8 mouse cellular contexts compared by ENCODE assay signal in the genomic region with DNA sequence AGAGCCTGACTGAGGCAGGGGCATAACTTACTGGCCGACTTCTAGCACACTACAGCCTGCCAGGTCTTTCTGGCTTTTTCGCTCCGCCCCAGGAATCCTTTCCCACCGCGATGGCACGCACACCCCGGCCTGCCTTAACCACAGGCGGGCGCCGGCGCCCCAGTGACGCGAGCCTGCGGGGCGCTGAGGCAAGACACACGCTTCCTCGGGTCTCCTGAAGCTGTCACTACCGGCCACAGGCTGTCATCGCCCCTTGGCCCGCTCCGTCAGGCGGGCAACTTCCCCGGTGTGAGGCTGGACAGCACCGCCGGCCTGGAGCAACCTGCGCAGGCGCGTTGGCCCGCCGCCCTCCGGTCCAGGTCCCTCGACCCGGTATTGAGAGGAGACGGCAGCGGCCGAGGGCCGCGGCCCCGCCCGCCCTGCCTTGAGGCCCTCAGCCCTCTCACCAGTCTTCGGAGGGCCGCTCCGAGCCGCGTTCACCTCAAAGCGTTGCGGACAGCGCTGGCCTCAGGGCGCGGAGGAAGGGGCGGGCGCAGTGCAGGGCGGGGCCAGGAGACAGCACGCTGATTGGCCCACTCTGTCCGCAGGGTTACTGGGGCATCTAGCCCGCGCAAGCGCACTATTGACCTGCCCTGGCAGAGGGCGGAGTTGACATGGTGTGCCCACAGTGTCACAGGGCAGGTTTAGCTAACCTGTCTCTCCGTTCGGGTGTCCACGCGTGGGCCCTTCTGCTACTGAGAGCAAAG. TPM values are rescaled to one million over a fixed set of nuclear protein-coding genes. Genes with fewer than 3 reads are reported as not detected.
DNase-seq lines count a peak whose midpoint lies in the region; ATAC-seq and TF ChIP-seq lines count a peak whose summit lies in the region.

No protein-coding gene starts in this region.

- H3K27ac ChIP-seq in cortical plate, adult 2 months (ENCODE audit: insufficient read depth, low read length), result peak overlapping the region; percentile 90

- peak; percentile 97 for DNase-seq in adipocyte (ENCODE audit: low spot score)
- peak; percentile 94 to 97 for DNase-seq in gastrocnemius, adult 8-10 months (ENCODE audit: low spot score in 2 of 2)
- peak; percentile 98 for DNase-seq in induced T-regulatory cell, adult 2 months (ENCODE audit: low read depth)
- peak; percentile 90 to 95 for DNase-seq in left cerebral cortex, adult 8-10 months (ENCODE audit: low spot score in 2 of 2)
- peak; percentile 97 for DNase-seq in right cerebral cortex, adult 18-20 months
- peak; percentile 93 for DNase-seq in urinary bladder, adult 2 months (ENCODE audit: low spot score)

- peak; percentile 96 for TF ChIP-seq POLR2A in cortical plate, adult 2 months (IDR thresholded peaks at IDR 0.05; ENCODE audit: extremely low read depth, insufficient read depth, low read length)

- H3K4me3 ChIP-seq in cortical plate, adult 2 months (ENCODE audit: insufficient read depth, low read length), result peak overlapping the region; percentile 59

- ATAC-seq in megakaryocyte, adult 5-6 weeks (ENCODE audit: poor library complexity, severe bottlenecking), result peak; percentile 92

- no peak for TF ChIP-seq CTCF in cortical plate, adult 2 months (IDR thresholded peaks at IDR 0.05; ENCODE audit: extremely low read depth, insufficient read depth, low read length)

- no peaks in the 10 kb centered on the region for H3K4me1 ChIP-seq in cortical plate, adult 2 months (ENCODE audit: control insufficient read depth, insufficient read depth, low read length)

RNA-seq across cellular contexts. Expression of a gene that starts 7.1 kb away (rescaled TPM):
- 50.2 and 50.7 TPM in 2 replicates for polyA plus RNA-seq in cortical plate, adult 2 months (2012; rRNA removed)
- 10 to 100 TPM; 39.8 to 49.3 (median 40.6) TPM for total RNA-seq in gastrocnemius, adult 8-10 months (2022)
- 10 to 100 TPM; 41.1 to 48.4 (median 45.4) TPM for total RNA-seq in left cerebral cortex, adult 8-10 months (2022)
- 26.9 and 28.8 TPM in 2 replicates for total RNA-seq in megakaryocyte, adult 5-6 weeks (2015)
- 14.7 and 19.2 TPM in 2 replicates for total RNA-seq in megakaryocyte, adult 5-6 weeks (2017)
- polyA plus RNA-seq in urinary bladder, adult 2 months (2012; rRNA removed), result 43.2 and 48.6 TPM in 2 replicates

RNA-seq across cellular contexts. Expression of a gene that starts 7.5 kb away (rescaled TPM):
- polyA plus RNA-seq in cortical plate, adult 2 months (2012; rRNA removed), result 42.4 and 44.6 TPM in 2 replicates
- total RNA-seq in gastrocnemius, adult 8-10 months (2022), result 10 to 100 TPM; 22.1 to 27.2 (median 24.4) TPM
- total RNA-seq in left cerebral cortex, adult 8-10 months (2022), result 10 to 100 TPM; 41.8 to 49.8 (median 44.4) TPM
- total RNA-seq in megakaryocyte, adult 5-6 weeks (2015), result 3.8 and 4.1 TPM in 2 replicates
- 13.6 and 20.5 TPM in 2 replicates for total RNA-seq in megakaryocyte, adult 5-6 weeks (2017)
- 22.0 and 23.9 TPM in 2 replicates for polyA plus RNA-seq in urinary bladder, adult 2 months (2012; rRNA removed)

RNA-seq across cellular contexts. Expression of a gene that starts 16.1 kb away (rescaled TPM):
- 65.6 and 77.1 TPM in 2 replicates for polyA plus RNA-seq in cortical plate, adult 2 months (2012; rRNA removed)
- total RNA-seq in gastrocnemius, adult 8-10 months (2022), result 1 to 10 TPM; 2.5 to 5.3 (median 3.1) TPM
- total RNA-seq in left cerebral cortex, adult 8-10 months (2022), result 10 to 100 TPM; 25.0 to 28.7 (median 26.5) TPM
- total RNA-seq in megakaryocyte, adult 5-6 weeks (2015), result 5.6 and 9.7 TPM in 2 replicates
- 8.6 and 9.2 TPM in 2 replicates for total RNA-seq in megakaryocyte, adult 5-6 weeks (2017)
- polyA plus RNA-seq in urinary bladder, adult 2 months (2012; rRNA removed), result 30.9 and 46.0 TPM in 2 replicates

RNA-seq across cellular contexts. Expression of a gene that starts 48.4 kb away (rescaled TPM):
- not detected in 2 replicates for polyA plus RNA-seq in cortical plate, adult 2 months (2012; rRNA removed)
- not detected for total RNA-seq in gastrocnemius, adult 8-10 months (2022)
- not detected for total RNA-seq in left cerebral cortex, adult 8-10 months (2022)
- 12.5 and 18.7 TPM in 2 replicates for total RNA-seq in megakaryocyte, adult 5-6 weeks (2015)
- total RNA-seq in megakaryocyte, adult 5-6 weeks (2017), result 23.6 and 30.1 TPM in 2 replicates
- 0.04 TPM in 1 of 2 replicates, not detected in the other for polyA plus RNA-seq in urinary bladder, adult 2 months (2012; rRNA removed)

RNA-seq across cellular contexts. Expression of a gene that starts 55.8 kb away (rescaled TPM):
- 0.08 and 0.11 TPM in 2 replicates for polyA plus RNA-seq in cortical plate, adult 2 months (2012; rRNA removed)
- total RNA-seq in gastrocnemius, adult 8-10 months (2022), result not detected
- not detected for total RNA-seq in left cerebral cortex, adult 8-10 months (2022)
- not detected in 2 replicates for total RNA-seq in megakaryocyte, adult 5-6 weeks (2015)
- total RNA-seq in megakaryocyte, adult 5-6 weeks (2017), result not detected in 2 replicates
- polyA plus RNA-seq in urinary bladder, adult 2 months (2012; rRNA removed), result 1.8 TPM in 2 replicates

Comparison
In these comparisons a context has a peak if more than half of its experiments do, and no peak if none do; other contexts are left out.
1. Peak in every context shown above with its lines: DNase-seq, ATAC-seq, H3K4me3 ChIP-seq and H3K27ac ChIP-seq.